Mouse (Mus musculus): Measurements from ENCODE around the gene Wnk2.

DNA sequence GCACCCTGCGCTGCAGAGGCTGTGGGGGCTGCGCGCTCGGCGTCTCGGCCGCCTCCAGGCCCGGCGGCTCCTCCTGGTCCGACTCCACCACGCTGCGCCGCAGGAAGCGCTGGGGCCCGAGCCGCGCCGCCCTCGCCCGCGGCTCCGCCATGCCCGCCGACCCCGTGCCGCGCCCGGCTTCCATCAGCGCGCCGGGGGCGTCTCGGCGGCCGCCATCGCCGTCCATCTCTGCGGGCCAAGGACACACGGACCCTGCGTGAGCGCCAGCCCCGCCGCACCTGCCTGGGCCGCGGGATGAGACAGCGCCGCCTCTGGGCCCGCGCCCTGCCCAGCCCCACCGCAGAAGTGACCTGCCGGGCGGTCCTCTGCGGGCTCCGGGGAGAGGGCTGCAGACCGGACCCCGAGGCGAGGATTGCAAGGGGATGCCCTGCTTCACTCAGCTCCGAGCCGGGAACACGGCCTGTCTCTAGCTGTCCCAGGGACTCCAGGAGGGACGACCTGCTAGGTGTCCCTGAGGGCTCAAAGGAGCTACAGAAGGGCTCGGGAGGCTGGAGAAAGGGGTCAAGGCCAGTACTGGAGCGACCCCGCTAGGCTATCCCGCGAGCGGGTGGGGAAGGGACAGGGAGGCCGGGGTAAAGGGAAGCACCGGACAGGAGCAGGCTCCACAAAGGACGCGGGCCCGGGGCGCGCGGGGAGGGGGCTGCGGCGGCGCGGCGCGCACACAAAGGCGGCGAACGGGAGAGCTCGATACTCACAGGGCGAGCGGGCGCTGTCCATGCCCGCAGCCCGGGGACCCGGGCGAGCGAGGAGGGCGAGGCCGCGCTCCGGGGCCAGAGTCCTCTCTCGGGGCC is 582 bp downstream of the Wnk2 start:
- no peak for TF ChIP-seq POLR2A (IDR thresholded peaks at IDR 0.05; ENCODE audit: borderline replicate concordance, low read depth, low read length)
- TF ChIP-seq CTCF (IDR thresholded peaks at IDR 0.05; ENCODE audit: low read depth, low read length) = no peak

Data from bone marrow macrophage, adult 2 months (primary cell).